9 mouse cellular contexts compared by ENCODE assay signal in the genomic region with DNA sequence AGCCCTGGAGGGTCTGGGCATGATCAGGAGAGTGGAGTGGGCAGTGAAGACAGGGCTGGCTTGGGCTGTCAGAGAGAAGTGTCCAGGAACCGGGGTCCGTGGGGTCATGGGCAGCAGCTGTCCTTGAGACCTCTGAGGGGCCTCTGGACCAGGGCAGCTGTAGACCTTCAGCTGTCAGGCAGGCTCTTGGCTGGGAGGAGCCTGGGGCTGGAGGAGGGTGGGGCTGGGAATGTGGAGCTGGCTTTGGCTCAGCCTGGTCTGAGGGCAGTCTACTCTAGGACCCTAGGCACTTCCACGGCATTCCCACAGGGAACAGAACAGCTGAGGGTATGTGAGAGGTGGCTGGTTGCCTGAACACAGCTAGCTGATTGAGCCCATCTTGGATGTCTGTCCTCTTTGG. TPM values are rescaled to one million over a fixed set of nuclear protein-coding genes. Genes with fewer than 3 reads are reported as not detected.
DNase-seq lines count a peak whose midpoint lies in the region; ATAC-seq and TF ChIP-seq lines count a peak whose summit lies in the region.
"Had no signal": no experiment of that assay in that cellular context is flagged by ENCODE, and none has a peak within 500 bp of the region (broad histone marks: within the 10 kb centered on the region; RNA-seq: fewer than 3 reads in every experiment).

No protein-coding gene starts in this region.

- TF ChIP-seq POLR2A in small intestine, adult 2 months (IDR thresholded peaks at IDR 0.05; ENCODE audit: low read depth, low read length) = no peak

- H3K36me3 ChIP-seq in kidney, embryonic 14.5 days (ENCODE audit: control insufficient read depth, insufficient read depth, low read length) = peaks cover 6% of the 10 kb centered on the region; the same call in 1 of the 2 replicates
- no peaks in the 10 kb centered on the region; the same call in 1 of the 2 replicates for H3K36me3 ChIP-seq in intestine, embryonic 16.5 days (ENCODE audit: control insufficient read depth, insufficient read depth, low read length)
- H3K36me3 ChIP-seq in small intestine, adult 2 months (ENCODE audit: control insufficient read depth, insufficient read depth, low read length) = no peaks in the 10 kb centered on the region
- H3K36me3 ChIP-seq: hindbrain, embryonic 13.5 days had no signal

- H3K4me1 ChIP-seq in kidney, embryonic 14.5 days (ENCODE audit: control insufficient read depth, insufficient read depth, low read length) = peaks cover 32% of the 10 kb centered on the region
- H3K4me1 ChIP-seq in intestine, embryonic 16.5 days (ENCODE audit: control insufficient read depth, insufficient read depth, low read length) = peaks cover 32% of the 10 kb centered on the region
- peaks cover 36% of the 10 kb centered on the region for H3K4me1 ChIP-seq in small intestine, adult 2 months (ENCODE audit: control insufficient read depth, insufficient read depth, insufficient read length, low read length)

- H3K4me3 ChIP-seq in kidney, embryonic 14.5 days (ENCODE audit: low read length) = no peak overlapping the region
- no peak overlapping the region for H3K4me3 ChIP-seq in gastrocnemius, adult 2 months
- H3K4me3 ChIP-seq in intestine, embryonic 16.5 days (ENCODE audit: low read length) = no peak overlapping the region
- no peak overlapping the region for H3K4me3 ChIP-seq in small intestine, adult 2 months (ENCODE audit: low read depth, low read length)
- H3K4me3 ChIP-seq: hindbrain, embryonic 13.5 days had no signal

- H3K9me3 ChIP-seq in kidney, embryonic 14.5 days (ENCODE audit: control insufficient read depth, low read length) = no peaks in the 10 kb centered on the region
- no peaks in the 10 kb centered on the region for H3K9me3 ChIP-seq in intestine, embryonic 16.5 days (ENCODE audit: control insufficient read depth, low read length)
- H3K9me3 ChIP-seq: hindbrain, embryonic 13.5 days had no signal

- ATAC-seq in kidney, embryonic 14.5 days (ENCODE audit: low FRiP score, low TSS enrichment) = peak; percentile 92
- ATAC-seq in intestine, embryonic 16.5 days = peak; percentile 87

- WGBS in kidney, embryonic 14.5 days = 6% methylated on average over 3 of the region's 3 CpGs
- WGBS in intestine, embryonic 16.5 days = 16% methylated on average over 3 of the region's 3 CpGs
- 24% methylated on average over 3 of the region's 3 CpGs for WGBS in small intestine, adult 2 months

- intact Hi-C loops in gastrocnemius, adult 2 months (cut with DNase I) = no loop called here

- H3K9ac ChIP-seq in kidney, embryonic 14.5 days (ENCODE audit: low read depth, low read length) = peak overlapping the region; percentile 28; the same call in 1 of the 2 replicates
- peak overlapping the region; percentile 39 for H3K9ac ChIP-seq in intestine, embryonic 16.5 days (ENCODE audit: low read depth, low read length)
- H3K9ac ChIP-seq: hindbrain, embryonic 13.5 days had no signal

- H3K27ac ChIP-seq in kidney, embryonic 14.5 days (ENCODE audit: low read depth, low read length) = peak overlapping the region; percentile 65; the same call in 1 of the 2 replicates
- H3K27ac ChIP-seq in gastrocnemius, adult 2 months = peak overlapping the region; percentile 65
- peak overlapping the region; percentile 64 for H3K27ac ChIP-seq in intestine, embryonic 16.5 days (ENCODE audit: low read length)
- H3K27ac ChIP-seq in small intestine, adult 2 months (ENCODE audit: insufficient read depth, low read depth, low read length) = peak overlapping the region; percentile 11
- H3K27ac ChIP-seq: hindbrain, embryonic 13.5 days had no signal

- no peak for TF ChIP-seq CTCF in gastrocnemius, adult 2 months (IDR thresholded peaks at IDR 0.05)
- TF ChIP-seq CTCF in small intestine, adult 2 months (IDR thresholded peaks at IDR 0.05; ENCODE audit: extremely low read depth, insufficient read length, insufficient replicate concordance, low read depth, low read length) = no peak

- DNase-seq in kidney, adult 18-20 months = no peak
- DNase-seq in gastrocnemius, adult 2 months = peak; percentile 73
- DNase-seq in layer of hippocampus, adult 8-10 months (ENCODE audit: low spot score in 2 of 2) = no peak
- DNase-seq in ovary, postnatal 14 days (ENCODE audit: low spot score) = no peak
- no peak for DNase-seq in left cerebral cortex, adult 8-10 months (ENCODE audit: low spot score in 2 of 2)

- 0 out of 2 replicates have a peak overlapping the region, but pooled peaks have one; percentile 15 for H3K4me2 ChIP-seq in kidney, embryonic 14.5 days (replicated peaks; ENCODE audit: low read depth, low read length)
- H3K4me2 ChIP-seq in intestine, embryonic 16.5 days (ENCODE audit: low read depth, low read length) = no peak overlapping the region
- H3K4me2 ChIP-seq: hindbrain, embryonic 13.5 days had no signal

- H3K27me3 ChIP-seq in kidney, embryonic 14.5 days (ENCODE audit: control insufficient read depth, insufficient read depth, low read length) = no peaks in the 10 kb centered on the region
- no peaks in the 10 kb centered on the region for H3K27me3 ChIP-seq in intestine, embryonic 16.5 days (replicated peaks; ENCODE audit: control insufficient read depth, insufficient read depth, low read length)
- H3K27me3 ChIP-seq in small intestine, adult 2 months (ENCODE audit: control insufficient read depth, insufficient read depth, low read length) = no peaks in the 10 kb centered on the region
- H3K27me3 ChIP-seq: hindbrain, embryonic 13.5 days had no signal

RNA-seq across cellular contexts. Expression of gene Cdc42ep2, which starts 10.7 kb away (rescaled TPM):
- 10.5 and 10.8 TPM in 2 replicates for polyA plus RNA-seq in kidney, embryonic 14.5 days (2014; fragmentation: Nextera tagmentation; extraction: Ambion mirVana)
- 10 to 100 TPM in 1 of 2 experiments, 1 to 10 TPM in 1; 8.2 to 14.3 TPM for total RNA-seq in gastrocnemius, adult 2 months (2021)
- 14.7 and 15.1 TPM in 2 replicates for polyA plus RNA-seq in intestine, embryonic 16.5 days (2015; fragmentation: Nextera tagmentation; extraction: Ambion mirVana)
- 10.3 and 30.6 TPM in 2 replicates for polyA plus RNA-seq in small intestine, adult 2 months (2012; rRNA removed)
- total RNA-seq in layer of hippocampus, adult 8-10 months (2022) = 1 to 10 TPM; 4.4 to 6.0 (median 5.4) TPM
- 1 to 10 TPM; 6.1 to 7.4 (median 6.4) TPM for total RNA-seq in left cerebral cortex, adult 8-10 months (2022)

RNA-seq across cellular contexts. Expression of gene Dpf2, which starts 22.5 kb away (rescaled TPM):
- polyA plus RNA-seq in kidney, embryonic 14.5 days (2014; fragmentation: Nextera tagmentation; extraction: Ambion mirVana) = 132 and 167 TPM in 2 replicates
- 10 to 100 TPM; 87.8 to 88.4 TPM for total RNA-seq in gastrocnemius, adult 2 months (2021)
- polyA plus RNA-seq in intestine, embryonic 16.5 days (2015; fragmentation: Nextera tagmentation; extraction: Ambion mirVana) = 109 and 119 TPM in 2 replicates
- 34.1 and 64.3 TPM in 2 replicates for polyA plus RNA-seq in small intestine, adult 2 months (2012; rRNA removed)
- 100 to 1,000 TPM in 1 of 4 experiments, 10 to 100 TPM in 3; 89.6 to 135 (median 97.5) TPM for total RNA-seq in layer of hippocampus, adult 8-10 months (2022)
- total RNA-seq in left cerebral cortex, adult 8-10 months (2022) = 10 to 100 TPM; 76.4 to 87.8 (median 81.6) TPM

RNA-seq across cellular contexts. Expression of gene Pola2, which starts 28.7 kb away (rescaled TPM):
- polyA plus RNA-seq in kidney, embryonic 14.5 days (2014; fragmentation: Nextera tagmentation; extraction: Ambion mirVana) = 74.2 and 95.3 TPM in 2 replicates
- 1 to 10 TPM; 8.9 to 9.2 TPM for total RNA-seq in gastrocnemius, adult 2 months (2021)
- 58.4 and 61.7 TPM in 2 replicates for polyA plus RNA-seq in intestine, embryonic 16.5 days (2015; fragmentation: Nextera tagmentation; extraction: Ambion mirVana)
- 14.2 and 40.8 TPM in 2 replicates for polyA plus RNA-seq in small intestine, adult 2 months (2012; rRNA removed)
- 1 to 10 TPM; 4.4 to 8.2 (median 7.1) TPM for total RNA-seq in layer of hippocampus, adult 8-10 months (2022)
- total RNA-seq in left cerebral cortex, adult 8-10 months (2022) = 1 to 10 TPM; 4.4 to 6.6 (median 5.6) TPM

RNA-seq across cellular contexts. Expression of gene Tigd3, which starts 41.3 kb away (rescaled TPM):
- 2.9 and 4.0 TPM in 2 replicates for polyA plus RNA-seq in kidney, embryonic 14.5 days (2014; fragmentation: Nextera tagmentation; extraction: Ambion mirVana)
- total RNA-seq in gastrocnemius, adult 2 months (2021) = under 1 TPM; 0.10 to 0.20 TPM
- polyA plus RNA-seq in intestine, embryonic 16.5 days (2015; fragmentation: Nextera tagmentation; extraction: Ambion mirVana) = 1.5 and 1.7 TPM in 2 replicates
- polyA plus RNA-seq in small intestine, adult 2 months (2012; rRNA removed) = 0.90 and 2.0 TPM in 2 replicates
- 1 to 10 TPM; 2.2 to 3.5 (median 2.9) TPM for total RNA-seq in layer of hippocampus, adult 8-10 months (2022)
- 1 to 10 TPM; 3.9 to 5.6 (median 5.0) TPM for total RNA-seq in left cerebral cortex, adult 8-10 months (2022)

RNA-seq across cellular contexts. Expression of gene Slc22a20, which starts 50.7 kb away (rescaled TPM):
- not detected in 2 replicates for polyA plus RNA-seq in kidney, embryonic 14.5 days (2014; fragmentation: Nextera tagmentation; extraction: Ambion mirVana)
- not detected for total RNA-seq in gastrocnemius, adult 2 months (2021)
- not detected in 2 replicates for polyA plus RNA-seq in intestine, embryonic 16.5 days (2015; fragmentation: Nextera tagmentation; extraction: Ambion mirVana)
- 0.08 TPM in 1 of 2 replicates, not detected in the other for polyA plus RNA-seq in small intestine, adult 2 months (2012; rRNA removed)
- not detected for total RNA-seq in layer of hippocampus, adult 8-10 months (2022)
- total RNA-seq in left cerebral cortex, adult 8-10 months (2022) = not detected
- polyA plus RNA-seq: hindbrain, embryonic 13.5 days had no signal

Comparison
In these comparisons a context has a peak if more than half of its experiments do, and no peak if none do; other contexts are left out.
1. H3K27ac ChIP-seq: peak in every context shown above with its lines; median percentile 65 in kidney, embryonic 14.5 days; 65 in gastrocnemius, adult 2 months; 64 in intestine, embryonic 16.5 days; 11 in small intestine, adult 2 months.